Mouse (Mus musculus) myocyte (in vitro differentiated cells): ENCODE measurements around the gene Tmprss15. TPM values are rescaled to one million over a fixed set of nuclear protein-coding genes. Genes with fewer than 3 reads are reported as not detected.

Experiments
- H3K27me3 ChIP-seq: one replicate; pipeline ENCODE4 v1.6.1; 2011; ENCODE audit not compliant: control insufficient read depth, insufficient read depth, insufficient read length
- H3K36me3 ChIP-seq: one replicate; pipeline ENCODE4 v1.6.1; 2011; ENCODE audit not compliant: control insufficient read depth, insufficient read depth
- H3K4me2 ChIP-seq: one replicate; pipeline ENCODE4 v1.6.1; 2011; ENCODE audit warnings: low read depth, control low read depth
- H3K4me3 ChIP-seq: one replicate; pipeline ENCODE4 v1.5.1; 2011; ENCODE audit warnings: mild to moderate bottlenecking, control low read depth, moderate library complexity
- H3K79me2 ChIP-seq: one replicate; pipeline ENCODE4 v1.6.1; 2011; ENCODE audit not compliant: control insufficient read depth, insufficient read depth
- H3ac ChIP-seq: one replicate; pipeline ENCODE4 v1.6.1; 2011; ENCODE audit not compliant: control insufficient read depth, insufficient read length
- CEBPB ChIP-seq: IDR thresholded peaks from 2 replicates; pipeline ENCODE4 v1.6.1; 2011; ENCODE audit warnings: mild to moderate bottlenecking, moderate library complexity; ENCODE audit not compliant: poor library complexity, insufficient read depth, severe bottlenecking
- E2F4 ChIP-seq: IDR thresholded peaks from one replicate; pipeline ENCODE4 v1.6.1; 2011; ENCODE audit warnings: mild to moderate bottlenecking, control low read depth, moderate library complexity; ENCODE audit not compliant: insufficient read depth
- MAX ChIP-seq: IDR thresholded peaks from one replicate; pipeline ENCODE4 v1.6.1; 2011; ENCODE audit warnings: low read depth, mild to moderate bottlenecking, control low read depth
- MYOD1 ChIP-seq, 3 experiments: IDR thresholded peaks; one replicate each; pipeline ENCODE4 v1.6.1; 2011; ENCODE audit warnings: control low read depth in 2 of 3, low read depth in 2 of 3, mild to moderate bottlenecking in 2 of 3, moderate library complexity in 1 of 3; ENCODE audit not compliant: insufficient read length in 2 of 3, control insufficient read depth in 1 of 3
- MYOG ChIP-seq, 3 experiments: IDR thresholded peaks; one replicate each; pipeline ENCODE4 v1.6.1; 2011; ENCODE audit warnings: control low read depth in 2 of 3, low read depth in 2 of 3, mild to moderate bottlenecking in 2 of 3; ENCODE audit not compliant: insufficient read length in 2 of 3, control insufficient read depth in 1 of 3, insufficient read depth in 1 of 3
- POLR2A ChIP-seq: IDR thresholded peaks from one replicate; pipeline ENCODE4 v1.6.1; 2011; ENCODE audit warnings: low read depth, mild to moderate bottlenecking, control low read depth, moderate library complexity; ENCODE audit not compliant: insufficient read length
- POLR2AphosphoS2 ChIP-seq: IDR thresholded peaks from one replicate; pipeline ENCODE4 v1.6.1; 2011; ENCODE audit warnings: low read depth, control low read depth; ENCODE audit not compliant: insufficient read length
- REST ChIP-seq: IDR thresholded peaks from one replicate; pipeline ENCODE4 v1.6.1; 2011; ENCODE audit warnings: mild to moderate bottlenecking, control low read depth, moderate library complexity; ENCODE audit not compliant: insufficient read depth, insufficient read length
- SRF ChIP-seq: IDR thresholded peaks from one replicate; pipeline ENCODE4 v1.6.1; 2011; ENCODE audit warnings: low read depth; ENCODE audit not compliant: control insufficient read depth, insufficient read length
- TCF12 ChIP-seq: IDR thresholded peaks from one replicate; pipeline ENCODE4 v1.6.1; 2011; ENCODE audit warnings: mild to moderate bottlenecking, control low read depth; ENCODE audit not compliant: poor library complexity, insufficient read depth, severe bottlenecking
- TCF3 ChIP-seq: IDR thresholded peaks from one replicate; pipeline ENCODE4 v1.6.1; 2011; ENCODE audit warnings: low read depth, control low read depth; ENCODE audit not compliant: insufficient read length
- USF1 ChIP-seq: IDR thresholded peaks from one replicate; pipeline ENCODE4 v1.6.1; 2011; ENCODE audit warnings: low read depth, mild to moderate bottlenecking, control low read depth, moderate library complexity
- polyA plus RNA-seq: library from polyadenylated mRNA; unstranded; fragments of >200 nt; fragmentation: generic; extraction: Trizol; gene quantifications from one replicate; pipeline ENCODE4 v1.2.1, GENCODE M21; 2012; ENCODE audit warnings: missing spikeins

Tmprss15 gene
- not detected for polyA plus RNA-seq

- Histone ChIP-seq H3K79me2 (no peaks in the 10 kb centered on the region), H3K4me2 (no peak within 1 kb of the TSS), H3K4me3 (no peak within 1 kb of the TSS), H3K36me3 (no peaks in the 10 kb centered on the region), H3K27me3 (no peaks in the 10 kb centered on the region), H3ac (no peak within 1 kb of the TSS)
- no peak for TF ChIP-seq CEBPB
- TF ChIP-seq TCF12, result no peak
- TF ChIP-seq SRF, result no peak
- TF ChIP-seq POLR2A, result no peak
- TF ChIP-seq TCF3, result no peak
- TF ChIP-seq POLR2AphosphoS2, result no peak
- no peak for TF ChIP-seq MYOG (IDR thresholded peaks at IDR 0.05; ENCODE audit: control insufficient read depth in 1 of 3, insufficient read depth in 1 of 3, insufficient read length in 2 of 3, low read depth in 2 of 3)
- no peak for TF ChIP-seq MYOD1 (IDR thresholded peaks at IDR 0.05; ENCODE audit: control insufficient read depth in 1 of 3, insufficient read length in 2 of 3, low read depth in 2 of 3)
- TF ChIP-seq USF1, result no peak
- TF ChIP-seq MAX, result no peak
- no peak for TF ChIP-seq REST
- no peak for TF ChIP-seq E2F4
Observed at GRCm38 (mm10) chr16:79090997-79091396, at the start of gene Tmprss15. Tmprss15 (minus strand) TSS chr16:79091097.

GRCm38 (mm10) chr16:79114879-79115278, 24.0 kb upstream of the Tmprss15 start:
- Histone ChIP-seq H3K36me3 (no peaks in the 10 kb centered on the region), H3K79me2 (no peaks in the 10 kb centered on the region), H3K4me3 (no peak overlapping the region), H3K4me2 (no peak overlapping the region), H3K27me3 (no peaks in the 10 kb centered on the region), H3ac (no peak overlapping the region)
- no peak for TF ChIP-seq TCF3
- TF ChIP-seq POLR2AphosphoS2, result no peak
- no peak for TF ChIP-seq REST
- no peak for TF ChIP-seq SRF
- no peak for TF ChIP-seq E2F4
- TF ChIP-seq CEBPB, result no peak
- TF ChIP-seq POLR2A, result no peak
- TF ChIP-seq MYOD1 (IDR thresholded peaks at IDR 0.05; ENCODE audit: control insufficient read depth in 1 of 3, insufficient read length in 2 of 3, low read depth in 2 of 3), result no peak
- TF ChIP-seq MYOG (IDR thresholded peaks at IDR 0.05; ENCODE audit: control insufficient read depth in 1 of 3, insufficient read depth in 1 of 3, insufficient read length in 2 of 3, low read depth in 2 of 3), result no peak
- TF ChIP-seq MAX, result no peak
- no peak for TF ChIP-seq USF1
- TF ChIP-seq TCF12, result no peak

GRCm38 (mm10) chr16:79109516-79109915, 18.6 kb upstream of the Tmprss15 start:
- Histone ChIP-seq H3K27me3 (no peaks in the 10 kb centered on the region), H3K4me3 (no peak overlapping the region), H3ac (no peak overlapping the region), H3K79me2 (no peaks in the 10 kb centered on the region), H3K4me2 (no peak overlapping the region), H3K36me3 (no peaks in the 10 kb centered on the region)
- TF ChIP-seq MAX (no peak), MYOD1 (IDR thresholded peaks at IDR 0.05; ENCODE audit: control insufficient read depth in 1 of 3, insufficient read length in 2 of 3, low read depth in 2 of 3) (no peak), E2F4 (no peak), MYOG (IDR thresholded peaks at IDR 0.05; ENCODE audit: control insufficient read depth in 1 of 3, insufficient read depth in 1 of 3, insufficient read length in 2 of 3, low read depth in 2 of 3) (no peak), REST (no peak), USF1 (no peak), TCF12 (no peak), SRF (no peak)

GRCm38 (mm10) chr16:79108969-79109368, 18.1 kb upstream of the Tmprss15 start:
- Histone ChIP-seq H3K4me2 (no peak overlapping the region), H3K27me3 (no peaks in the 10 kb centered on the region), H3K79me2 (no peaks in the 10 kb centered on the region), H3K36me3 (no peaks in the 10 kb centered on the region), H3K4me3 (no peak overlapping the region), H3ac (no peak overlapping the region)
- TF ChIP-seq CEBPB, result no peak
- no peak for TF ChIP-seq E2F4
- TF ChIP-seq POLR2AphosphoS2, result no peak
- no peak for TF ChIP-seq POLR2A
- TF ChIP-seq REST, result no peak
- no peak for TF ChIP-seq USF1
- TF ChIP-seq MYOG (IDR thresholded peaks at IDR 0.05; ENCODE audit: control insufficient read depth in 1 of 3, insufficient read depth in 1 of 3, insufficient read length in 2 of 3, low read depth in 2 of 3), result no peak
- TF ChIP-seq SRF, result no peak
- TF ChIP-seq MAX, result no peak
- TF ChIP-seq MYOD1 (IDR thresholded peaks at IDR 0.05; ENCODE audit: control insufficient read depth in 1 of 3, insufficient read length in 2 of 3, low read depth in 2 of 3), result no peak
- TF ChIP-seq TCF3, result no peak
- TF ChIP-seq TCF12, result no peak

DNA sequence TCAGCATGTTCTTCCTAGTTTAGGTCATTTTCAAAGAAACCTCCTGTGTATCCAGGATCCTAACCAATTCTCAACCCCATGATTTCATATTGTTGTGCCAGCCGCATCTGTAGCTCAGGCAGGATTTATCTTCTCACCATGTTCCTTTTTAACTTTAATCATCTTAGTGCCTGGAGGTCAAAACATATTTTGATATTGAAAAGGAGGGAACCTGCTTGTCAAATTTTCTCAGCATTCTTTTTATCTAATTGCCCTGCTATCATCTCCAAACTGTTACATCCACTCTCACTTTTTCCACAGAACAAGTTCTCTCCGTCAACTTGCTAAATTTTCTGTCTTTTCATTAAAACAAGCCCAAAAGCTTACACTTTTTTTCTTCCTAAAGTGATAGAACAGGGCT, 9.4 kb upstream of the Tmprss15 start:
- Histone ChIP-seq H3K27me3 (no peaks in the 10 kb centered on the region), H3ac (no peak overlapping the region), H3K36me3 (no peaks in the 10 kb centered on the region), H3K4me2 (no peak overlapping the region), H3K4me3 (no peak overlapping the region), H3K79me2 (no peaks in the 10 kb centered on the region)
- no peak for TF ChIP-seq TCF12
- no peak for TF ChIP-seq MAX
- TF ChIP-seq POLR2AphosphoS2, result no peak
- no peak for TF ChIP-seq POLR2A
- TF ChIP-seq REST, result no peak
- no peak for TF ChIP-seq CEBPB
- no peak for TF ChIP-seq E2F4
- TF ChIP-seq MYOG (IDR thresholded peaks at IDR 0.05; ENCODE audit: control insufficient read depth in 1 of 3, insufficient read depth in 1 of 3, insufficient read length in 2 of 3, low read depth in 2 of 3), result no peak
- TF ChIP-seq MYOD1 (IDR thresholded peaks at IDR 0.05; ENCODE audit: control insufficient read depth in 1 of 3, insufficient read length in 2 of 3, low read depth in 2 of 3), result no peak
- TF ChIP-seq TCF3, result no peak
- no peak for TF ChIP-seq SRF
